Mouse (Mus musculus) bone marrow, adult 2 months (tissue): ENCODE data around the gene Sstr3.

Experiments used
- CTCF ChIP-seq: fragments of 200-500 bp; IDR thresholded peaks from 2 replicates; pipeline ENCODE4 v1.5.1; 2011; ENCODE audit warnings: low read length, control low read depth; ENCODE audit not compliant: control insufficient read depth, insufficient read depth
- POLR2A ChIP-seq: fragments of 200-500 bp; IDR thresholded peaks from 2 replicates; pipeline ENCODE4 v1.6.1; 2011; ENCODE audit warnings: low read depth, mild to moderate bottlenecking, control low read depth, low read length, borderline replicate concordance; ENCODE audit not compliant: control insufficient read depth

- TF ChIP-seq CTCF: no peak
- no peak for TF ChIP-seq POLR2A
Measured at GRCm38 (mm10) chr15:78585404-78585803, 40.9 kb upstream of the Sstr3 start.
